Mouse (Mus musculus) cortical plate, adult 2 months (tissue): ENCODE measurements around the gene Foxf1.

Experiments used
- CTCF ChIP-seq: fragments of 200-500 bp; IDR thresholded peaks from 2 replicates; pipeline ENCODE4 v1.5.1; 2011; ENCODE audit warnings: mild to moderate bottlenecking, control low read depth, low read length; ENCODE audit not compliant: insufficient read depth; ENCODE audit errors: extremely low read depth
- POLR2A ChIP-seq: fragments of 200-500 bp; IDR thresholded peaks from 2 replicates; pipeline ENCODE4 v1.6.1; 2011; ENCODE audit warnings: mild to moderate bottlenecking, low read length, control low read depth; ENCODE audit not compliant: insufficient read depth; ENCODE audit errors: extremely low read depth

DNA sequence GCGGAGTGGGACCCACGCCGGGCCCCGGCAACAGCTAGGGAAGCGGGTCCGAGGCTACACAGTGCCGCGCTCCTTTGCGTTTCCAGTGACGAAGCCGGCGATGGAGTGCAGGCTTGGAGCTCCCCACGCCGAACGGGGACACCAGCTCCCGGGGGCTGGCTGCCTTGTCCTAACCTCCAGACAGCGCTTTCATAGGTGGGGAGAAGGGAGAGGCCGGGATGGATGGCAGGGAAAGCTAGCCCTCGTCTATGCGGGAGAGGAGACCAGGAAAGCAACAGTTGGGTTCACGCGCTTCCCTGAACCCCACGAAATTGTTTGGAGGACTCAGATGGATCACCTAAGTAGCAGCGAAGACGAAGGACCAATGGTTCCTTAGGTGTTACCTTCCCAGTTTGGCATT, 30.9 kb downstream of the Foxf1 start:
- no peak for TF ChIP-seq CTCF
- TF ChIP-seq POLR2A, result no peak
